Mouse (Mus musculus): ENCODE measurements around the gene Robo4.
A peak's percentile ranks its signal among the peaks of the same experiment; 100 is the strongest.

Robo4 gene

DNA sequence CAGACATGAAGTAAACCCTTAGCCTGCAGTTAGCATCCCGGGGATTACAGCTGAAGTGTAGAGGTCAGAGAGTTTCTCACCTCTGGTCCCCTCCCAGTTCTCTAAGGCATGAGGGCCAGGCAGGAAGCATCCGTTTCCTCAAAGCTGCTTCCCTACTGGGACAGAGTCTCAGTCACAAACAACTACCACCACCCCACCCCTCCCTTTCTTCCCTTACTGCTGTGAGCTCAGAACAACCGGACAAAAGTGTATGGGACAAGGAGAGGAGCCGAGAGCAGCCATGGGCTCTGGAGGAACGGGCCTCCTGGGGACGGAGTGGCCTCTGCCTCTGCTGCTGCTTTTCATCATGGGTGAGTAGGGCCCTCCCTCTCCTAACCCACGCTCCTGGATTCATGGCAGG is at the start of gene Robo4:
Gene Robo4 (plus strand): TSS at position 96 of the 400 bp plus-strand sequence.
- DNase-seq, result no peak

DNA sequence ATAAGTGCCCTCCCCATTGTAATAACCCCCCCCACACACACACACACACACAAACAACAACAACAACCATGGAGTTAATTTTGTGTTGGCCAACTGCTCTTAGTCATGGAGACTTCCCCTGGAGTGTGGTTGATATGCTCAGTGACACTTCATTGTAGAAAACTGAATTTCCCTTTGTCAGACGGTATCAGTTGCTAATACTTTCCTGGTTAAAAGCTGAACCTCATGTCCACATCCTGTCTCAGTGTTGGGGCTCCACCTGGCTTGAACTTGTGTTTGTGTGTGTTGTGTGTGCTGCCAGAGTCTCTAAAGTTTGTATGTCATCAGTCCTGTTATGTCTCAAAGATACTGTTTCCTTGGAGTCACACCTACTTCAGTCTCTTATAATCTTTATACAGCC is 47.2 kb upstream of the Robo4 start:
- no peak for DNase-seq

DNA sequence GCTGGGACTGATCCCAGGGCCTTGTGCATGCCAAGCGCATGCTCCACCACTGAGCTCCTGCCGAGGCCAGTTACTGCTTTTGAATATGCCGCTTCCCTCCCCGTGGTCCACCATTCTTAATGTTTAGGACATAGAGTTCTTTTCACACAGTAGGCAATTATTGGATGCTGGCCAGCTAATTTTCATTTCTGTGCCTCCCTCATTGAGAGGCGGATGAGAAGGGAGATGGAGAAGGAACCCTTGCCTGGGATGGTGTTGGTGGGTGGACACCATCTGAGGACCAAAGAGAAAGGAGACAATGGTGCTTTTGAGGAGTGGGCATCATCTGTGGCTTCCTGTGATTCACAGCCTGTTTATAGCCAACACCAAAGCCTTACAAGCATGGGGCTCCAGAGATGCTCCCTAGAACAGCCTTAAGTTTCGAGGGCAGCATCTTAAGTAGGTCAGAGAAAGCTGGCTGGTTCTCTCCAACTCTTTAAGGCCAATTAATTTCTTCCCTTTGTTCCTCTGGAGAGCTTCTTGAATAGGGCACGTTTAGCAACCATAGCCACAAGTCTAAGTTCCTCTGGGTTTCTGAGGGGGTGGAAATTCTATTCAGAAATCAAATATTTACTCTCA is 42.9 kb upstream of the Robo4 start:
- DNase-seq, result peak in 1 of 2 experiments; percentile 18

DNA sequence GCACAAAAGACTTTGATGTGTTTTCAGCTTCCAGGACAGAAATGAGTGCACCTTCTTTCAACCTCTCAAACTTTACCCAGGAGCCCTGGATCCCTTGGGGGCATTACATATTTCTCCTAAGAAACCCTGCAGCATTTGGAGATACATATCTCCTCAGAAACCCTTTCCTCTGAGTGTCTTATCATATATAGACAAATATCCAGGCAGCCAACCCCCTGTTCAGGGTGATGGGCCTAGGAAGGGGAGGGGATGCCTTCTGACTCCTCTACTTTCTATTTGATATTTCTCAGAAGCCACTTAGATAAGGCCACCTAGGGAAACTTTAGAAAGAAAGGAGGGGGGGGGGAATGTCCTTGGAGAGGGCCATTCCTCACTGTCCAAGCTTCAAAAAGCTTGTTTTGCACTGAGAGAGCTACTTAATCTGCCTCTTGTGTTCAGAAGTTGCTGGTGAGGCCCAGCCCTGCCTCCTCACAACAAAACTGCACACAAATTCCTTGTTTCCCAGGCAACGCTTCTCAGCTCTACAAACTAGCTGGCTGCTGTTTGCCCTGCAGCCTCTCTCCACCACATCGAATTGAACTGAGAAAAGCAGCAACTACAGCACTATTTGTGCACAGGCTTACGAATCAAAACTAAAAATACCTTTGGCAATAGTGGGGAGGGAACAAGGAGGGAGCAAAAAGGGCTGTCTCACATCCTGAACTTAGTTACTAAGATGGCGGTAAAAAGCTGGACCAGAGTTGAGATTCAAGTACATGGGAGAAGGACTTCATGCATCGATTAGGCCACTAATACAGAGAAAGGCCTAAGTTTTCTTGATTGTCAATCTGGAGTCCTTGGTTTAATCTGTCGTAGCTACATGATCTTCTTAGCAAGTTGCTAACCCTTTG is 42.1 kb upstream of the Robo4 start:
- DNase-seq, result no peak

DNA sequence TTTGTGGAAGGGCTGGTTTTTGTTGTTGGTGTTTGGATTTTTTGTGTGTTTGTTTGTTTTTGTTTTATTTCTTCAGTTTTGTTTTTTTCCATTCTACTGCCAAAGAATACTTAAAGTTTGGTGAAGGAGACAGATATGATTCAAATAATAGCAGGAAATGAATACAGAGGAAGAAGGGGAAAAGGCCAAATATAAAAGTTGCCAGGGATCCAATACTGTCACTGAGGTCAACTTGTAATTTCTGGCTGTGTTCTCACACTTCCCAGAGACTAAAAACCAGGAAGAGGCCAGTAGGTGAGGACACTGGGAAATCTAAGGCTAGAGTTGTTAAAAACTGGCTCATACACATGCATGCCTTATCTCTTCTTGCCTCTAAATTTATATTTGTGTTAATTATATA is 39.6 kb upstream of the Robo4 start:
- no peak for DNase-seq

DNA sequence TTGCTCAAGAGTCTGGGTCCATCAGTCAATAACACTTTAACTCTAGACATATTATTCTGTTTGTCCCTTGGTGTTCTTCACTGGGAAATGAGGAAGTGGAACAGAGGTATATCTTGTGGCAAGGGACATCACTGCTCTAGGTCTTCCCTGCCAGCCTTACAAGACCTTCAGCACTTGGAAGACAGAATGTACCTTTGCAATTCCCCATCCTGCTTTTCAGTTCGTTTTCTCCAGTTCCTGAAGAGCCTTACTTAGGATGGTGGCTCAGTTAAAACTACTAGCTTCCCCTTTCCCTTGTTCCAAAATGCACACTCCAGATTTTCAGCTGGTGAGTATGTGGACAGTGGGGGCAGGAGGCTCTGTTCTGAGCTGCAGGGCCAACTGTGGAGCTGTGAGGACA is 38.8 kb upstream of the Robo4 start:
- no peak for DNase-seq

DNA sequence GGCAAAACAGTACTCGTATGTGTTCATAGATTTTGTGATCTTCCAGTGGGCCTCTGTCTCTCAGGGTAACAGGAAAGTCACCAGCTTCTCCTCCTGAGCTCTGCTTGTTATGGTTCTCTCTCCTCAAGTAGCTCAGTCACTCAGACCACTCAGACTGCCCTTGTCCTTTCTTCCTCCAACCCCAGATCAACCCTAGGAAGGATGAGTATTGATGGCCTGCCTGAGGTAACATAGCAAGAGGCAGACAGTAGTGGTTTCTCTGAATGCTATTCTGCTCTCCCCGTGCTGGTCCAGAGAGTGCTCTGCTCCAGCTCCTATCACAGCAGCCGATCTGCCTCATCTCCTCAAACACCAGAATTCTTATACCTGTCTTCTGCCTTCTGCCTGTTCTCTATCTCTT is 38.1 kb upstream of the Robo4 start:
- DNase-seq, result no peak

DNA sequence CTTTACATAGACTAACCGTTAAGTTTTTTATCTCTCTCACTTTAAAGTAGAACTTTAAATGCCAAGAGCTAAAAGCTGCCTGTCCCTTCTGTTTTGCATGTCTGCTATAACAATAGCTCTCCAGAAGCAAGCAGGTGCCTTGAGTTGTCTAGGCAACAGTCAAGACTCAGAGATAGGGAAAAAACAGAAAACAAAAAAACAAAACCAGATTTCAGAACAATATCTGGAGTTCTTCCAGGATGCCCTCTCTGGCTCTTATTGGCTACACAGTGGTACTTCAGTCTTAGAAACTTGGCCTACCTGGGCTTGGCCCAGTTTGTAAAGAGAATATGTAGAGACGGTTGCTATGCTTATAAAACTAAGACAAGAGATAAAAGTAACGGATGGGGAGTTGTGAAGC is 37.3 kb upstream of the Robo4 start:
- no peak for DNase-seq

DNA sequence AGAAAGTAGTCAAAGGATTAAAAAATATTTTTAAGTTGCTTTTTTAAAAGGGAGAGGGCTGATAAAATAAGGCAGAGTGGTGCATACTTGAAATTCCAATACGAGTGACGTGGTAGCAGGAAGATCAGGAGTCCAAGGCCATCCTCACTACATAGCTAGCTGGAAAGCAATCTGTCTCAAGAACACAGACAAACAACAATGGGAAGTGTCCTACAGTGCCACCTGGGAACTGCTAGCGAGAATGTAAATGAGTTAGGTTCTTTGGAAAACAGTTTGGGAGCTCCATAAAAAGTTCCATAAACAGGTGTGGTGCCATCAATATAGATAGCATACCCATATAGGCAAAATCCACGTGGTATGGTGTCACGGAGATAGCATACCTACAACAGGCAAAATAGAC is 36.0 kb upstream of the Robo4 start:
- DNase-seq, result no peak

DNA sequence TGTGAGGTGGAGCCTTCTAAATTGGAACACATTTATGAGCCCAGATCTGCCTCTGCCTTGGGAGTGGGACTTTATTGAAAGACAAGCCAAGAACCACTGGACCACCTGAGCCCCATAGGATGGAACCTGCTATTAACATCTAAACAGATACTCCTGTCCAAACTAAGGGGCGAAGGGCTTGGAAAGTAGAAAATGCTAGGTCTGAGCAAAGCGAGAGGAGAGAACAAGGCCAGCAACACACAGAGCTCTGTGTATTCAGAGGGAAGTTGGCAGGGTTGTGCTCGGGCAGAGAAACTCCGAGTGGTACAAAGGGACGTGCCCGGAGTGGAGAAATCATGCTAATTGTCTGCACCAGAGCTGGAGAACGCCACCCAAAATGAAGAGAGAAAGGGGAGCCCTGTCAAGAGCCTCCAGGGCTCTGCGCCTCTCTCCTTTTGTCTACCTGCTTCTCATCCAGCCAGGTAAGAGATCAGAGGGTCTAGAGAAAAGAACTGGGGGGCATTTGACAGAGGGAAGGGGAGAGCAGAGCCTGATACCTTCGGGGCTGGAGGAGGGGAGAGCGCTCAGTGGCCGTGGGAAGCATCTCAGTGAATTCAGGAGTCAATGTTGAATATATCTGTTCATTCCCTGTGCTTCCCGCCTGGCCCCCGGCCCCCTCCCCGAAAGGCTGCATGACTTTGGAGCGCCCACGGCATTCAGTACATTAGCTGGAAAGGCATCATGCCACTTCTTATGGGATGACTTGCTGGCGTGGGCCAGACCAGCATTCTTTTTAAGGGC is 34.2 kb upstream of the Robo4 start, which contains the start of gene Hepacam:
Gene Hepacam (plus strand): TSS at position 51 of the 780 bp plus-strand sequence.
- DNase-seq, result peak; percentile 10 to 42

DNA sequence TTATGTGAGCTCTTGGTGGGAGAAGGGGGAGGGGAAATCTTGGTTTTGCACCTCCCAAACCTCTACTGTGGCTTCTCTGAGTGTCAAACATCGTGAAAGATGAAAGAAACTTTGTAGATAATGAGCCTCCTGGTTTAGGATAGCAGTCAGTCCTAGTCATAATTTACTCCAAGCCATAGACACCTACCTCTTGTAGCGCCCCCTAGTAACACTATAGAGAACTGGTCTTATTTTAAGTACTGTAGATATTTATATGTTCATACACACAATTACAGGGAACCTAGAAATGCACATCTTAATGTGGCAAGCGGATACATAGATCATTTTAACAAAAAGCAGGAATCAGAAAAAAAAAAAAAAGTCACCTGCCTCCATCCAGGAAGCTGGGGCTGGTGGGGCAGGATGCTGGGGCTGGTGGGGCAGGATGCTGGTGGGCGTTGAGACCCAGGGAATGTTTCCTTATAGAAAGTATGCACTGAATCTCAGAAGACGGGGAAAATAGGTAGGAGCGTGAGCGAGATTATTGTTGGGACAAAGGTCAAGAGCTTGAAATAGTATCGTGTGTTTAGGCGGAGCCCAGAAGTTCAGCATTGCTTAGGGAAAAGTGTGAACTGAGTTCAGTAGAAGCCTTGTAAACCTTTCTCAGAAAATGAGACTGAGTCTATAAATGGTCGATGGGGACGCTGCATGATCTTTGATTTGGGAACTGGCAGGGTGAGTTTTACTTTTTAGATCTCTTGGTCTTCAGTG is 33.4 kb upstream of the Robo4 start:
- DNase-seq, result no peak

DNA sequence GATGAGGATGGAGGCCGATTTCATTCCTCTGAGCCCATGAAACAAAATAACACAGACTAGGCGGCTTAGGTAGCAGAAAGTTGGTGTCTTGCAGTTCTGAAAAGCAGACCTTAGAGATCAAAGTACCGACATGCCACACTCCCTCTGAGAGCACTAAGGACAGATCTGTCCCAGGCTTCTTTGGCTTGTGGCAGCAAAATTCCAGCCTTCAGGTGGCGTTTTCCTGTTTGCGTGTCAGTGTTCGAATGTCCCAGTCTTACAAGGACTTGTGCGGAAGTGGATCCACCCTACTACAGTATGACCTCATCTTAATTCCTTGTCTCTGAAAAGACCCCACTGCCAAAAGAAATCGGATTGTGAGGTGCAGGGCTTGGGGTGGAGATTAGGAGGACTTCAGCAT is 32.8 kb upstream of the Robo4 start:
- DNase-seq, result no peak

DNA sequence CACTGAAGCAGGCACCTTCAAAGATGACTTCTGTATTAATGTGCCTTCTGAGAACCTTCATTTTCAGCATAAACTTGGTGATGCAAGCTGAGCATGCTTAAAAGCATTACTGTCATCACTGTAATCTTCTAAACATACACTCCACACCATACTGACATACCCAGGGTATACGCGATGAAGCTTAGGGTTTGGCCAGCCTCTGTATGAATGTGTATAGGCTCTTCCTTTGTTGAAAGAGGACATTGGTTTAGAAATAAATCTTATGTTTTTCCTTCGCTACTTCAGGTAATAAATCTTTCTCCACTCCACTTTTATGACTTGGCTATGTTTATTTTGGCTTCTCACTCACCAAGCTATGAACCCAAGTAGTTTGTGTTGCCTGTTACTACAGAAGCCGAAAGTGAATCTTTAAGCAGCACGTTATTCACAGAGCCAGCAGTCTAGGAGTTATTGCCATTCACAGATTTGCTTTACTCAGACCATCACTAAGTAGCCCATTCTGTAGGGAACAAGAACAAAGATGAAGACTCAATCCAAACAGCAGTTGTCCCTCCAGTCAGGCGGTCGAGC is 30.4 kb upstream of the Robo4 start:
- no peak for DNase-seq

DNA sequence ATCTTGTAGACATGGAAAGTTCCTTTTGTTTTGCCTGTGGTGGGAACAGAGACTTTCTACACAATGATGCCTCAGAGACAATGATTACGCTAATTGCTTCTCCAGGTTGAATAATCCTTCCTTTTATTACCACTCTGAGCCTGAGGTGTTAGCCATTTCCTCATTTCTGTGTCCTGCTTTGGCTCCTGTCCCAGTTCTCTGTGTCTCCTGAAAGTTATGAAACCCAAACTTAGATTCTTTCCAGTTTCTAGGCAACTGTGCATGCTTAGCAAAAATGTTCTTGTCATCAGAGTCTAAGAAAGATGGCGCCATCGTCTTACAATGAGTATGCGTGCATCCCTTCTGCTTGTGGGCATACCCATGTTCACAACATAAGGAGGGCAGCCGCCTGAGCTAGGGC is 26.0 kb upstream of the Robo4 start:
- no peak for DNase-seq

DNA sequence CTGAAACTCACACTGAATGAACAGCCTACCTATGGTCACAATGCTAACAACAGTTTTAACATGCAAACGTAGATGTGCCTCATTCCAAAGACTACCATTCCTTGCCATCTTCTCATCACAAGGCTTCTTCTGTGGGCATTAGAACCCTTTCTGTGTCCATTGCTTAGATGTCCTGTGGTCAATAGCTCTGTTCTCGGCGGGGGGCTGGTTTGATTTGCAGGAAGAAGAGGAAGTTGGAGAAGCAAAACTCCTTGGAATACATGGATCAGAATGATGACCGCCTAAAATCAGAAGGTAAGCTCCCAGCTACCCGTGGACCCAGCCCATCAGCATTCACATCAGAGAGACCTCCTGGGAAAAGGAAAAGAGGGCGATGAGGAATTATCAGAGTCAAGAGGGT is 18.5 kb upstream of the Robo4 start:
- DNase-seq, result no peak

DNA sequence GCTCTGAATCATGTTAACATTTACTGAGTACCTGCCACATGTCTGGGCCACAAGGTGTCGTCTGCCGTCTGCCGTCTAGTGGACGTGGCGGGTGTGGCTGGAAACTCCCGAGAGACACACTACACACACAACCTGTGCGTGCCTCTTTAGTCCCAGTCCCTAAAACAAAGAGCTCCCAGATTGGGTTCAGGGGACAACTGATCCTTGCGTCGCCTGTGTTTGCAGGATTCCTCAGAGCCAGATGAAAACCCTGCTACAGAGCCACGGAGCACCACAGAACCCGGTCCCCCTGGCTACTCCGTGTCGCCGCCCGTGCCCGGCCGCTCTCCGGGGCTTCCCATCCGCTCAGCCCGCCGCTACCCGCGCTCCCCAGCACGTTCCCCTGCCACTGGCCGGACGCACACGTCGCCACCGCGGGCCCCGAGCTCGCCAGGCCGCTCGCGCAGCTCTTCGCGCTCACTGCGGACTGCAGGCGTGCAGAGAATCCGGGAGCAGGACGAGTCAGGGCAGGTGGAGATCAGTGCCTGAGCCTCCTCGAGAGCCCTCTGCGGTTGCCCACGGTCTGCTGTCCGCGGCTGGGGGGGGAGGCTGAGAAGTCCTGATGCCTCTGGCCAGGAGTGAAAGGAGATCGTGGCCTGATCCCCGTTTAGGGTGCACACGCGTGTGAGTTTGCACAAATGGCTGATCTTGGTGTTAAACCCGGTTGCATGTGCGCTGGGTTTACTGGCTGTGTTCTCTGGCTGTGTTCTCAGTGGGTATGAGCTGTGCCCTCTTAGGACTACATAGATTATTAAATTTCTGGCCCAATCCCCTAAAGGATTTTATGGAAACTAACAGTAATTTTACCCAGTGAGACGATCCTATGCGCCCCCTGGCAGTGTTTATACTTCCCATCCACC is 17.2 kb upstream of the Robo4 start:
- DNase-seq, result no peak

DNA sequence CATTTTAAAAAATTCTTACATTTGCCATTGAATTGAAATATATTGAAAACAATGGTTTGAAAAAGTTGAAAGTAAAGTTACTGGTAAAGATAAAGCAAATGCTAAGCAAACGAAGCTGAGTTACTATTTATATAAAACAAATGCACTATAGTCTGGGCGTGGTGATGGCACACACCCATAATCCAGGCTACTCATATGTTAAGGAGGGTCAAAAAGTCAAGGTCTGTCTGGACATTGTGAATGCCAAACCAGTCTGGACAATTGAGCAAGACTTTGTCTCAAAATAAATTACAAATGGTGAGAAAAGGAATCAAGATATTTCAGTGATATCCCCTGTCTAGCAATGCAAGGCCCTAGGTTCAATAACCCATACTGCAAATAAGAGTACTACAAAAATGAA is 10.8 kb upstream of the Robo4 start:
- no peak for DNase-seq

DNA sequence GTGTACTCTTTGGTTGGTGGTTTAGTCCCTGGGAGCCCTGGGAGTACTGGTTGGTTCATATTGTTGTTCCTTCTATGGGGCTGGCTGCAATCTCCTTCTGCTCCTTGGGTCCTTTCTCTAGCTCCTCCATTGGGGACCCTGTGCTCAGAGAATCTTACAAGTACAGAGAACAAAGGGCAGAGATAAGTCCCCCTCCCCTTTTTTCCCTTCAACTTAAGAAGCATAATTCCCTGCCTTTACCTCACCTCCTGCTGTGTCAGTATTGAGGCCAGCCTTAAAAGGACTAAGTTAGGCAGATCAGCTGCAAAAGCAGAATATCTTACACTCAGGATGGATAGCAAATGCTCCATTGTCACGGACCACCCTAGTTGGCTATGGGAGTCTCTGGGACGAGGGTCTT is 9.6 kb upstream of the Robo4 start:
- DNase-seq, result no peak

DNA sequence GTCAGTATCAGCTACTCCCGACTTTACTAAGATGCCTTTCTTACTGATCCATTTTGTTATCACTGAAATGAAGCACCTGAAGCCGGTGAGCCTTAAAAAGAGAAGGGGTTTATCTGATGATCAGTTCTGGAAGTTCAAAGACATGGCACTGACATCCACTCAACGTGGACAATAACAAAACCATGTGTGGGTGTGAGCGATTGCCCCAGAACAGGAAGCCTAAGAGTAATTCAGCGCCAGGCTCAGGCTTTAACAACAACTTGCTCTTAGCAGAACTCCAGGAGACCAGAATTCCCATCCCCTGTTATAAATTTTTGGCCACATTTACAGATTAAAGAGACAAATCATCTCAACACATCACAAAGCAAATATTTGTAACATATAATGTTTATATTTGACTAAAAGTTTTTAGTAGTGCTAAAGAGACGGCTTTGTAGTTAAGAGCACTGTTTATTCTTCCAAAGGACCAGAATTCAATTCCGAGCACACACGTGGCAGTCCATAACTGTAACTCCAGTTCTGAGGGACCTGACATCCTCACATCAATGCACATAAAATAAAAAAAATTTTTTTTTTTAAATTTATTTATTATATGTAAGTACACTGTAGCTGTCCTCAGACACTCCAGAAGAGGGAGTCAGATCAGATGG is 8.1 kb upstream of the Robo4 start:
- DNase-seq, result no peak

DNA sequence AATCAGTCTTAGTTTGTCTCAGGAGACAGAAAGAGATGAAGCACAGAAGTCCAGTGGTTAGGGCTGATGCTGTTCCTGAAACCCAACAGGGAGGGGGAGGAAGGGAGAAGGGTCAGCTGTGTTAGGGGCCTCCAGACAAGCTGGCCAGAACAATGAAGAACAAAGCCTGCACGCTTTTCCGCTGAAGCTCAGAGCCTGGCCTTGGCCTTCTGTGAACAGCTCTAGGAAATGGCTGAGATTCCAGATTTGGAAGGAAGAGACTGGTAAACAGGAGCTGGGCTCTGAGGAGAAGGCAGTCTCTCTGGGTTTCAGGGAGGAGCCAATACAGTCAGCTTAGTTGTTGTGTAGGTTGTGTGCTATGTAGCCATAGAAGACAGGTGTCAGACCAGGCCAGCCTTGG is 1.1 kb upstream of the Robo4 start:
- DNase-seq, result no peak

DNA sequence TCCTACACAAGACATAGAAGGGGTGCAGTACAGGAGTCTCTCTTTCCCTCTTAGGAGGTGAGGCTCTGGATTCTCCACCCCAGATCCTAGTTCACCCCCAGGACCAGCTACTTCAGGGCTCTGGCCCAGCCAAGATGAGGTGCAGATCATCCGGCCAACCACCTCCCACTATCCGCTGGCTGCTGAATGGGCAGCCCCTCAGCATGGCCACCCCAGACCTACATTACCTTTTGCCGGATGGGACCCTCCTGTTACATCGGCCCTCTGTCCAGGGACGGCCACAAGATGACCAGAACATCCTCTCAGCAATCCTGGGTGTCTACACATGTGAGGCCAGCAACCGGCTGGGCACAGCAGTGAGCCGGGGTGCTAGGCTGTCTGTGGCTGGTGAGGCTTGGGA is 804 bp downstream of the Robo4 start:
- no peak for DNase-seq
